Mouse (Mus musculus) E14TG2a.4 (cell line): ENCODE measurements around the gene Gm37240.

Source experiments
- CTCF ChIP-seq: conservative IDR thresholded peaks from 2 replicates; pipeline ENCODE4 v1.5.1; 2014; ENCODE audit warnings: low read length
- NANOG ChIP-seq: IDR thresholded peaks from 2 replicates; pipeline ENCODE4 v1.6.1; 2014; ENCODE audit warnings: borderline replicate concordance, low read length, mixed read lengths

DNA sequence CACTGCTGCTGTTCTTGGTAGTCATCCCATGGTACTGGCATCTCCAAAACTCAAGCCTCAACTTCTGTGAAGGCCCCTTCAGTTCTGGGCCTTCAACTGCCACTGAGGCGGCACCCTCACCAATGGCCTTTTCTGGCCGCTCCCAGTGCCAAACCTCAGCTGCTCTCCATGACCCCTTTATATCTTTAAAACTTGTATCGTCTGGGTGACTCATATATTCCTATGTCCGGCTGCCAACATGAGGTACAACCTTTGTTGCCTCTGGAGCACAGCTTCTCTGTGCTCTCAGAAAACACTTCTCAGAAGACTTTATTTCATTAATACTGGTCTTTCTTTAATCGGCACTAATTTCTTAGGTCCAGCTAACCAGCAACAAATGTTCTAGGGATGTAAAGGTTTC is 996.3 kb downstream of the Gm37240 start:
- TF ChIP-seq CTCF (no peak), NANOG (no peak)
